Mouse (Mus musculus) spleen, embryonic (tissue): ENCODE results near the gene Grid2ip.

Experiments
- CTCF ChIA-PET: fragments of 350-600 bp; sonication (Branson Sonifier 250); formaldehyde crosslinking; loops from one replicate; lab custom pipeline; 2022; lab: Charles Lee

The Grid2ip gene

DNA sequence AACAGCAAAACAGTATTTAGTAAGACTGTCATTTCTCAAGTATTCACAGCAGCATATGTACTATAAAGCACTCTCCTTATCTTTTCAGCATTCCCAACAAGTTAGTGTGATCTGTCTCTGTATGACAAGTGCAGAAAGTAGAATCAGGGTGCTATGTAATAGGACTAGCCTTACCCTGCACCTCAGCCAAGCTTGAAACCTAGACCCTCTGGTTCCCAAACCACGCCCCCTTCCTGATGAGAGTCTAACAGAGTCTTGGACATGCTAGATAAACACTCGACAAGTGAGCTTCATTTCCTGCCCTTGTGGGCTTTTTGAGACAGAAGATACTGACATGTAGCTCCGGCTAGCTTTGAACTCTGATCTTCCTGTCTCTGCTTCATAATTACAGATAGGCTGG lies 52.1 kb downstream of the Grid2ip start:
- CTCF ChIA-PET, result no interaction called here

- CTCF ChIA-PET, result no interaction called here
These were observed 53.8 kb downstream of the Grid2ip start for GRCm38 (mm10) chr5:143410841-143411395.

DNA sequence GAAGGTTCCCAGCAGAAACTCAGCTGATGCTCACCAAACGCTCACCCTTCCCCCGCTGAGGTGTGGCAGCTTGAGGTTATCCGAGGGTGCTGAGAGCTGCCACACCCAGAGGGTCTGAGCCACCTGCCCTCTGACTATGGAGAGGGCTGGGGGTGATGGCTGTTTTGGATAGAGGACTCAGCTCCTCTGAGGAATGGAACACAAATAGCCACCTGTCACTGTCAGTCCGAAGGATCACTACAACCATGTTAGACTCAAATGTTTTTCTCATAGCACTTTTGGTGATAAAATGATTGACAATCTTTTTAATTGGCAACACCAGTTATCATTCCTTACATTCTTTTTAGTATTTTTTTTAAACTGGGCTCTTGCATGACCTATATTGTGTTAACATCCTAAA lies 64.3 kb downstream of the Grid2ip start:
- CTCF ChIA-PET, result no interaction called here

DNA sequence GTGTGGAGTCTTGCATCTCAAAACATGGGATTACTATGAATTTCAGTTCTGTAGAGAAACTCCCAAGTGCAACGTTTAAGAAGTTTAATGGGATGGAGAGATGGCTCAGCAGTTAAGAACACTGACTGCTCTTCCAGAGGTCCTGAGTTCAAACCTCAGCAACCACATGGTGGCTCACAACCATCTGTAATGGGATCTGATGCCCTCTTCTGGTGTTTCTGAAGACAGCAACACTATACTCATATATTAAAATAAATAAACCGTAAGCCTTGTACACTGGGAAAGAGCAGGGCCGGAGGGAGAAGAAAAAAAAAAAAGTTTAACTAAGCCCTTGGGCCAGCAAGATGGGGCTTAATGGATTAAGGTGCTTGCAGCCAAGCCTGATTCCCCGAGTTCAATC lies 65.9 kb downstream of the Grid2ip start:
- CTCF ChIA-PET, result no interaction called here

DNA sequence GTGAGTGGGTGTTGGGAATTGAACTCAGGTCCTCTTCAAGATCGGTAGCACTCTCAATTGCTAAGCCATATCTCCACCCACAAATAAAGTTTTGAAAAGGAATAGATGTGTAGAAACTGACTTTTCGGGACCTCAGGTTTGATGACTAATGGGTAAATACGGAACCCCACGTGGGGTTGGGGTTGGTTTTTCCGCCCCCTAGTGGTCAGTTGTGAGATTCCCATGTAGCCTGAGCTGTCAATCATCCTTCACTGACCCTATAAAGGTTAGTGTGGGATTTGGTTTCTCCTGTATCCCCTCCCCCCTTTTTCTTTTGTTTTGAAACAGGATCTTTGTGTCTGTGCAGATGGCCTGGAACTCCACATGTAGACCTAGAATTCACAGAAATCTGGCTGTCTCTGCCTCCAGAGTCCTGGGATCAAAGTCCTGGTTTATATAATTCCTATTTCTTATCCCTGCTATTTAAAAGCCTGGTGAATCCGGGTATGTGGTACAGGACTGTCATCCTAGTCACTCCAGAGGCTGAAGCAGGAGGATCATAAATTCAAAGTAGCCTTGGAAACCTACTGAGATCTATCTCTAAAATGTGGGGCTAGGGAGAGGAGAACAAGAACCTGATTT lies 66.9 kb downstream of the Grid2ip start:
- CTCF ChIA-PET, result interaction anchor here (0.6 kb wide), 1 partner anchor 552 kb away, joined by 3 read pairs; no protein-coding TSS in a partner anchor

DNA sequence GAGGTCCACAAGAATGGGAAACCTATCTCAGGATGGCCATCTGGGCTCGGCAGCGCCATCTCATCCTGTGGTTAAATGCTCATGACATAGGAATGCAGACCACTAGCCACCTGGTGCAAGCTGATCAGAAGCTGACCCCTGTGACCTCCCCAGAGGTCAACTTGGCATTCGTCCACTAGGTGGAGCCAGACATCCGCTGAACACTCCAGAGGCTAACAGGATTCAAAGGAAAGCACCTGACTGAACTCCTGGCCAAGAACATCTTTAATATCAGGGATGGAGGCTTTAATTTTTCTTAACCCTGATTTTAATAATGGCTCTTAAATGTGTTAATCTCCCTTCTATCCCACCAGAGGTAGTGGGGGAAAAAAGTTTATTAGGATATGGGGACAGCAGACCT lies 77.3 kb downstream of the Grid2ip start:
- CTCF ChIA-PET, result no interaction called here

- CTCF ChIA-PET, result interaction anchor here (0.6 kb wide), 1 partner anchor 21 kb away, joined by 3 read pairs; no protein-coding TSS in a partner anchor
These were observed 84.2 kb downstream of the Grid2ip start for GRCm38 (mm10) chr5:143441298-143441697.

DNA sequence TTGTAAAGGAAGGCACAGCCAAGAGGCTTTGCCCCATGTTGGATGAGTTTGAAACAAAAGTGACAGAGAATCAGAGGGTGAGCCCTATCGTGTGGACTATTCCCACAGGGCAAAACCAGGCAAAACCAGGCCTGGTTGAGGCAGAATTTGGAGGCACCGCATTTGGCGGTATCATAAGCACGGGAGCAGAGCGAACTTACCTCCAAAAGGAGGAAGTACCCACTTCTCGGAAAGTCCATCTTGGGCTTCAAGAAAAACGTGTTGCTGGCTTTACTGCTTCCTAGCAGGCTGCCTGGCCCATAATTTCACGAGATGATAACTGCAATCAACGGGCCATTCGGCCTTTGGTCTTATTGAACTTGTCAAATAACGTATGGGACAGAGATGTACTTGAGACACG lies 84.6 kb downstream of the Grid2ip start:
- CTCF ChIA-PET, result no interaction called here
